Mouse (Mus musculus) forebrain, postnatal 0 days (tissue): Measurements from ENCODE around the gene 1700023F06Rik. TPM values are rescaled to one million over a fixed set of nuclear protein-coding genes. Genes with fewer than 3 reads are reported as not detected.

ENCODE experiments used
- ATAC-seq: fragments of 200-750 bp; cut with Nextera tagmentation; 2 replicates; pipeline ENCODE4 v1.8.0; 2017; ENCODE audit warnings: mild to moderate bottlenecking, moderate library complexity
- DNase-seq: peaks from one replicate; pipeline ENCODE4 v3.0.0-alpha.2; 2015
- H3K27ac ChIP-seq: fragments of 300-500 bp; sonication (generic); 2 replicates; pipeline ENCODE4 v1.5.1; 2014; ENCODE audit warnings: low read depth, mild to moderate bottlenecking, antibody characterized with exemption, low read length, moderate library complexity, mixed read lengths
- H3K27me3 ChIP-seq: fragments of 300-500 bp; sonication (generic); 2 replicates; pipeline ENCODE4 v1.6.1; 2014; ENCODE audit warnings: mild to moderate bottlenecking, low read length, mixed read lengths; ENCODE audit not compliant: insufficient read depth
- H3K36me3 ChIP-seq: fragments of 300-500 bp; sonication (generic); 2 replicates; pipeline ENCODE4 v1.6.1; 2014; ENCODE audit warnings: mild to moderate bottlenecking, moderate library complexity; ENCODE audit not compliant: insufficient read depth
- H3K4me1 ChIP-seq: fragments of 300-500 bp; sonication (generic); 2 replicates; pipeline ENCODE4 v1.6.1; 2014; ENCODE audit warnings: antibody characterized with exemption; ENCODE audit not compliant: insufficient read depth
- H3K4me2 ChIP-seq: fragments of 300-500 bp; sonication (generic); 2 replicates; pipeline ENCODE4 v1.6.1; 2014; ENCODE audit warnings: low read depth, mild to moderate bottlenecking, moderate library complexity
- H3K4me3 ChIP-seq: fragments of 300-500 bp; sonication (generic); 2 replicates; pipeline ENCODE4 v1.5.1; 2014; ENCODE audit warnings: low read depth, low read length, mixed read lengths
- H3K9ac ChIP-seq: fragments of 300-500 bp; sonication (generic); 2 replicates; pipeline ENCODE4 v1.6.1; 2014; ENCODE audit warnings: mild to moderate bottlenecking
- H3K9me3 ChIP-seq: fragments of 300-500 bp; sonication (generic); 2 replicates; pipeline ENCODE4 v1.6.1; 2016; ENCODE audit warnings: low read length
- CTCF ChIP-seq: sonication (generic); IDR thresholded peaks from 2 replicates; pipeline ENCODE4 v1.5.1; 2016; ENCODE audit warnings: antibody characterized with exemption, control low read depth, low read depth
- WGBS: fragments of 180-500 bp; shearing (Covaris S2); extraction: QIAGEN DNeasy Blood & Tissue Kit; methylation state at CpG from one replicate; pipeline ENCODE4 v1.1.7; 2014; 5-methylcytosine and 5-hydroxymethylcytosine counted together
- polyA plus RNA-seq: library from polyadenylated mRNA; unstranded; fragments of >200 nt; fragmentation: Nextera tagmentation; extraction: Ambion mirVana; gene quantifications from 2 replicates; pipeline ENCODE4 v1.2.1, GENCODE M21; 2015
- total RNA-seq: library from RNA; depleted of rRNA; stranded (reverse); fragments of >200 nt; gene quantifications from 2 replicates; pipeline ENCODE4 v1.2.3, GENCODE M21; 2014

The 1700023F06Rik gene
- total and polyA plus RNA-seq, 2 experiments from 2014 or later: 0.71 to 3.1 TPM

- DNase-seq (peak; percentile 86), ATAC-seq (peak; percentile 97)
- Histone ChIP-seq H3K4me3 (peak within 1 kb of the TSS; percentile 53), H3K27ac (peak within 1 kb of the TSS; percentile 54; the same call in 1 of the 2 replicates), H3K9me3 (no peaks in the 10 kb centered on the region), H3K9ac (peak within 1 kb of the TSS; percentile 66), H3K4me1 (no peaks in the 10 kb centered on the region), H3K4me2 (peak within 1 kb of the TSS; percentile 100), H3K36me3 (peaks cover 21% of the 10 kb centered on the region), H3K27me3 (no peaks in the 10 kb centered on the region)
- WGBS: 2% methylated on average over 45 of the region's 45 CpGs
- TF ChIP-seq CTCF: no peak
Measured at GRCm38 (mm10) chr11:103217790-103218516, 9.6 kb upstream of the 1700023F06Rik start, which contains the start of gene Spata32. Gene Spata32, minus strand, starts transcription at chr11:103218432.

- Histone ChIP-seq H3K36me3 (peaks cover 8% of the 10 kb centered on the region; the same call in 1 of the 2 replicates), H3K27me3 (no peaks in the 10 kb centered on the region), H3K4me2 (no peak overlapping the region), H3K4me3 (no peak overlapping the region), H3K9me3 (no peaks in the 10 kb centered on the region), H3K4me1 (no peaks in the 10 kb centered on the region), H3K9ac (no peak overlapping the region), H3K27ac (no peak overlapping the region)
- 87% methylated on average over 1 of the region's 1 CpGs for WGBS
- DNase-seq (no peak), ATAC-seq (no peak)
- no peak for TF ChIP-seq CTCF
Measured at GRCm38 (mm10) chr11:103215355-103215754, 7.0 kb upstream of the 1700023F06Rik start.

GRCm38 (mm10) chr11:103213712-103214111, 5.4 kb upstream of the 1700023F06Rik start:
- Histone ChIP-seq H3K27ac (no peak overlapping the region), H3K4me3 (no peak overlapping the region), H3K36me3 (no peaks in the 10 kb centered on the region), H3K9ac (no peak overlapping the region), H3K4me1 (no peaks in the 10 kb centered on the region), H3K9me3 (no peaks in the 10 kb centered on the region), H3K4me2 (no peak overlapping the region), H3K27me3 (no peaks in the 10 kb centered on the region)
- ATAC-seq (no peak), DNase-seq (no peak)
- 93% methylated on average over 5 of the region's 5 CpGs for WGBS
- TF ChIP-seq CTCF: peak; percentile 22; the same call in 1 of the 2 replicates

- no peak overlapping the region for H3K9ac ChIP-seq
- no peaks in the 10 kb centered on the region for H3K9me3 ChIP-seq
- 77% methylated on average over 8 of the region's 8 CpGs for WGBS
- no peaks in the 10 kb centered on the region for H3K4me1 ChIP-seq
- H3K4me2 ChIP-seq: no peak overlapping the region
- H3K27ac ChIP-seq: no peak overlapping the region
- ATAC-seq: no peak
- no peak for TF ChIP-seq CTCF
- no peaks in the 10 kb centered on the region for H3K27me3 ChIP-seq
- no peak overlapping the region for H3K4me3 ChIP-seq
- H3K36me3 ChIP-seq: no peaks in the 10 kb centered on the region
- DNase-seq: no peak
Measured at GRCm38 (mm10) chr11:103210291-103210690, 1.9 kb upstream of the 1700023F06Rik start.

GRCm38 (mm10) chr11:103206203-103206602, 2.2 kb downstream of the 1700023F06Rik start:
- Histone ChIP-seq H3K9ac (no peak overlapping the region), H3K4me2 (no peak overlapping the region), H3K4me1 (peaks cover 5% of the 10 kb centered on the region; the same call in 1 of the 2 replicates), H3K27ac (no peak overlapping the region), H3K4me3 (no peak overlapping the region), H3K9me3 (no peaks in the 10 kb centered on the region), H3K36me3 (no peaks in the 10 kb centered on the region), H3K27me3 (no peaks in the 10 kb centered on the region)
- no peak for TF ChIP-seq CTCF
- 94% methylated on average over 6 of the region's 6 CpGs for WGBS
- DNase-seq (no peak), ATAC-seq (no peak)

GRCm38 (mm10) chr11:103202376-103202775, 6.0 kb downstream of the 1700023F06Rik start:
- no peak overlapping the region for H3K27ac ChIP-seq
- no peak overlapping the region for H3K9ac ChIP-seq
- H3K9me3 ChIP-seq: no peaks in the 10 kb centered on the region
- peaks cover 13% of the 10 kb centered on the region; the same call in 1 of the 2 replicates for H3K4me1 ChIP-seq
- H3K36me3 ChIP-seq: 0 out of 2 replicates have a peak, but pooled peaks cover 1% of the 10 kb centered on the region
- H3K27me3 ChIP-seq: peaks cover 4% of the 10 kb centered on the region; the same call in 1 of the 2 replicates
- H3K4me3 ChIP-seq: no peak overlapping the region
- H3K4me2 ChIP-seq: no peak overlapping the region
- no peak for DNase-seq
- TF ChIP-seq CTCF: no peak
- no peak for ATAC-seq

- H3K27ac ChIP-seq: no peak overlapping the region
- WGBS: 13% methylated on average over 6 of the region's 6 CpGs
Measured at GRCm38 (mm10) chr11:103201664-103202063, 6.7 kb downstream of the 1700023F06Rik start.

More at GRCm38 (mm10) chr11:103201664-103202063, 6.7 kb downstream of the 1700023F06Rik start:
- TF ChIP-seq CTCF: peak; percentile 18; the same call in 1 of the 2 replicates
- H3K27me3 ChIP-seq: peaks cover 8% of the 10 kb centered on the region; the same call in 1 of the 2 replicates
- DNase-seq (peak; percentile 82), ATAC-seq (peak; percentile 53)
- no peak overlapping the region for H3K9ac ChIP-seq
- H3K4me1 ChIP-seq: peaks cover 13% of the 10 kb centered on the region; the same call in 1 of the 2 replicates
- no peaks in the 10 kb centered on the region for H3K9me3 ChIP-seq
- H3K4me3 ChIP-seq: no peak overlapping the region
- no peak overlapping the region for H3K4me2 ChIP-seq
- H3K36me3 ChIP-seq: peaks cover 9% of the 10 kb centered on the region; the same call in 1 of the 2 replicates
